Mouse (Mus musculus): ENCODE results near the gene Syne3. TPM values are rescaled to one million over a fixed set of nuclear protein-coding genes. Genes with fewer than 3 reads are reported as not detected.
A peak's percentile ranks its signal among the peaks of the same experiment; 100 is the strongest.

The Syne3 gene
- polyA plus RNA-seq, 1 experiment from 2014 or later = 0.24 TPM

DNA sequence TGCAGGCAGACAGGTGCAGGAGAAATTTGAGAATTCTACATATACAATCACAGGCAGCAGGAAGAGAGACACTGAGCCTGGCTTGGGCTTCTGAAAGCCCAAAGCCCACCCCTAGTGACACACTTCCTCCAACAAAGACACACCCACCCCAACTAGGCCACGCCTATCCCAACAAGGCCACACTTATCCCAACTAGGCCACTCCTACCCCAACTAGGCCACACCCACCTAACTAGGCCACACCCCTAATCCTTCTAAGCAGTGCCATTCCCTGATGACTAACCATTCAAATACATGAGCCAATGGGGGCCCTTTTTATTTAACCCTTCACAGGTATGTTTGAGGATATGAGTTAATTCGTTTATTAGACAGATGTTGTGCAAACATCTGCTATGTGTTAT lies 102.5 kb downstream of the Syne3 start:
- Histone ChIP-seq H3K27me3 (replicated peaks; ENCODE audit: low read depth, poor library complexity, severe bottlenecking) (peaks cover 37% of the 10 kb centered on the region), H3K27ac (replicated peaks) (peak overlapping the region; percentile 80), H3K4me3 (no peak overlapping the region), H3K36me3 (replicated peaks) (no peaks in the 10 kb centered on the region), H3K9me3 (peaks cover 4% of the 10 kb centered on the region; the same call in 1 of the 2 replicates), H3K4me1 (peaks cover 52% of the 10 kb centered on the region)
- peak; percentile 35 for DNase-seq (ENCODE audit: low spot score)
- WGBS = 83% methylated on average over 2 of the region's 2 CpGs

DNA sequence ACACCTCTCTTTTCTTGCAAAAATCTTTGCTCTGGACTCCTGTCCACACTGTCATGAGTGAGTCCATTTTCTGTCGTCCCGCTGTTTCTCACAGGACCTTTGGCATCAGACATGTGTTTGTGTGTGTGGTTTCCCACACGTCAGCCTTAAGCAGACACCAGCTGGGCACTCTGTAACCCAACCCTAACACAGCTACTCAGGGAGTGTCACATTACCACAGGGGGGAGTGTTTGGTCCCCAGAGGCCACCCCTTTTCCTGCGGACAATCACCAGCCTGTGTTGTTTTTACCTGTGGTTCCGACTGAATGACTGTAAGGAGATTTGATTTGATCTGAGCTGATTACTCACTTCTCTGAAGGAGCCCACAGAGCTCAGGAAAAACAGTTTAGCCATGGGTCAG lies 105.5 kb downstream of the Syne3 start:
- no peak overlapping the region for H3K4me3 ChIP-seq
- H3K27ac ChIP-seq (replicated peaks) = peak overlapping the region; percentile 65; the same call in 1 of the 2 replicates
- H3K4me1 ChIP-seq = peaks cover 64% of the 10 kb centered on the region
- peak; percentile 67 for DNase-seq (ENCODE audit: low spot score)
- no peaks in the 10 kb centered on the region for H3K36me3 ChIP-seq (replicated peaks)
- H3K27me3 ChIP-seq (replicated peaks; ENCODE audit: low read depth, poor library complexity, severe bottlenecking) = peaks cover 31% of the 10 kb centered on the region
- WGBS = 9% methylated on average over 5 of the region's 5 CpGs
- peaks cover 4% of the 10 kb centered on the region; the same call in 1 of the 2 replicates for H3K9me3 ChIP-seq

- Histone ChIP-seq H3K4me1 (peaks cover 53% of the 10 kb centered on the region), H3K9me3 (peaks cover 4% of the 10 kb centered on the region; the same call in 1 of the 2 replicates), H3K27ac (replicated peaks) (no peak overlapping the region), H3K36me3 (replicated peaks) (no peaks in the 10 kb centered on the region), H3K4me3 (no peak overlapping the region), H3K27me3 (replicated peaks; ENCODE audit: low read depth, poor library complexity, severe bottlenecking) (peaks cover 36% of the 10 kb centered on the region)
- no peak for DNase-seq (ENCODE audit: low spot score)
- WGBS = 86% methylated on average over 13 of the region's 13 CpGs
Observed at GRCm38 (mm10) chr12:104902392-104903053, 107.1 kb downstream of the Syne3 start.

DNA sequence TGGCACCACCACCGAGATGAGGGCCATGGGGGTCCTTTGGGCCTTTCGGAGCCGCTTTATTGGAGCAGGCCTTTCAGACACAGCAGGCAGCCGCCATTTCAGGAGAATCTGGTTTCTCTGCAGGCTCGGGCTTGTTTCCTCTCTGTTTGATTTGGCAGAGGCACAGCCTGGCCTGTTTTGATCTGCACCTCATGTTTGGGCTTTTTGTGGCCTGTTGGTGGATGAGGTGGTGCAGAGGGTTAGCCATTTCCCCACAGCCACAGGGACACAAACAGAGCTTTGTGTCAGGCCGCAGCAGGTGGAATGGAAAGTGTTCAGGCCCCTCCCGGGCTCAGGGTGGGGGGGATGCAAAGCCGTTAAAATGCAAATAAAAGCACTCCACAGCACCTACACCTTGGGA lies 108.3 kb downstream of the Syne3 start:
- Histone ChIP-seq H3K4me1 (peaks cover 63% of the 10 kb centered on the region), H3K27ac (replicated peaks) (peak overlapping the region; percentile 49)
- WGBS = 41% methylated on average over 8 of the region's 8 CpGs

GRCm38 (mm10) chr12:104899835-104900234 lies 109.8 kb downstream of the Syne3 start:
- H3K9me3 ChIP-seq = no peaks in the 10 kb centered on the region
- peaks cover 61% of the 10 kb centered on the region for H3K4me1 ChIP-seq
- H3K4me3 ChIP-seq = no peak overlapping the region
- H3K36me3 ChIP-seq (replicated peaks) = no peaks in the 10 kb centered on the region
- DNase-seq (ENCODE audit: low spot score) = no peak
- peaks cover 19% of the 10 kb centered on the region for H3K27me3 ChIP-seq (replicated peaks; ENCODE audit: low read depth, poor library complexity, severe bottlenecking)
- 84% methylated on average over 3 of the region's 3 CpGs for WGBS
- H3K27ac ChIP-seq (replicated peaks) = peak overlapping the region; percentile 51; the same call in 1 of the 2 replicates

More for the DNA sequence above, 108.3 kb downstream of the Syne3 start:
- Histone ChIP-seq H3K27me3 (replicated peaks; ENCODE audit: low read depth, poor library complexity, severe bottlenecking) (peaks cover 34% of the 10 kb centered on the region), H3K9me3 (no peaks in the 10 kb centered on the region), H3K4me3 (no peak overlapping the region), H3K36me3 (replicated peaks) (no peaks in the 10 kb centered on the region)
- DNase-seq (ENCODE audit: low spot score) = no peak

DNA sequence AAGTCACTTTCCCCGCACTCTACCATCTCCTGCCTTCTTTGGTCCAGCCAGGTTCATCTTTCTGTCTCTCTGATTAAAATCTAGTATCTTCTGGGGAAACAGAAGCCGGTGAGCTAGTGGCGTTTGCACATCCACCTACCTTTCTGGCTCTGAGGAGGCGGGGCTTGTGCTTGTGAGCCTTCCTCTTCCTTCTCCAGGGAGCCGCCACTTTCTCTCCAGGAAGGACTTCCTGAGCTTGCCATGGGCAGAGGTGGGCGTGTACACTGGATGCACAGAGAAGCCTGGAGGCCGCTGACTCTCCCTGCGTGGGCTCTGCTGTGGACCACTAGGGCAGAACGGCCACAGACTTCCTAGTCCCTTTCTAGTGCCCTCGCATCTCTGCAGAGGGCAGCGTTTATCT lies 110.4 kb downstream of the Syne3 start:
- Histone ChIP-seq H3K36me3 (replicated peaks) (no peaks in the 10 kb centered on the region), H3K27ac (replicated peaks) (peak overlapping the region; percentile 51; the same call in 1 of the 2 replicates), H3K4me3 (no peak overlapping the region), H3K4me1 (peaks cover 54% of the 10 kb centered on the region), H3K9me3 (no peaks in the 10 kb centered on the region), H3K27me3 (replicated peaks; ENCODE audit: low read depth, poor library complexity, severe bottlenecking) (peaks cover 19% of the 10 kb centered on the region; the same call in 1 of the 2 replicates)
- 60% methylated on average over 11 of the region's 11 CpGs for WGBS
- no peak for DNase-seq (ENCODE audit: low spot score)

- Histone ChIP-seq H3K4me1 (peaks cover 53% of the 10 kb centered on the region), H3K27me3 (replicated peaks; ENCODE audit: low read depth, poor library complexity, severe bottlenecking) (peaks cover 16% of the 10 kb centered on the region; the same call in 1 of the 2 replicates), H3K4me3 (no peak overlapping the region), H3K27ac (replicated peaks) (no peak overlapping the region), H3K36me3 (replicated peaks) (no peaks in the 10 kb centered on the region), H3K9me3 (no peaks in the 10 kb centered on the region)
- DNase-seq (ENCODE audit: low spot score) = peak; percentile 27
- 76% methylated on average over 9 of the region's 9 CpGs for whole genome bisulfite sequencing
Observed at GRCm38 (mm10) chr12:104898718-104899117, 110.9 kb downstream of the Syne3 start.

- H3K27ac ChIP-seq (replicated peaks) = peak overlapping the region; percentile 79
- WGBS = 49% methylated on average over 8 of the region's 8 CpGs
- peaks cover 16% of the 10 kb centered on the region; the same call in 1 of the 2 replicates for H3K27me3 ChIP-seq (replicated peaks; ENCODE audit: low read depth, poor library complexity, severe bottlenecking)
- peaks cover 50% of the 10 kb centered on the region for H3K4me1 ChIP-seq
- H3K36me3 ChIP-seq (replicated peaks) = no peaks in the 10 kb centered on the region
- 0 out of 2 replicates have a peak, but pooled peaks cover 3% of the 10 kb centered on the region for H3K9me3 ChIP-seq
- peak; percentile 60 for DNase-seq (ENCODE audit: low spot score)
- no peak overlapping the region for H3K4me3 ChIP-seq
Observed at GRCm38 (mm10) chr12:104897051-104897618, 112.5 kb downstream of the Syne3 start.

- no peaks in the 10 kb centered on the region for H3K36me3 ChIP-seq (replicated peaks)
- H3K27ac ChIP-seq (replicated peaks) = peak overlapping the region; percentile 79
- 59% methylated on average over 16 of the region's 16 CpGs for WGBS
- 0 out of 2 replicates have a peak, but pooled peaks cover 3% of the 10 kb centered on the region for H3K9me3 ChIP-seq
- H3K4me1 ChIP-seq = peaks cover 48% of the 10 kb centered on the region
- H3K27me3 ChIP-seq (replicated peaks; ENCODE audit: low read depth, poor library complexity, severe bottlenecking) = peaks cover 15% of the 10 kb centered on the region; the same call in 1 of the 2 replicates
- DNase-seq (ENCODE audit: low spot score) = peak; percentile 44
- no peak overlapping the region for H3K4me3 ChIP-seq
Observed at GRCm38 (mm10) chr12:104896640-104897039, 113.0 kb downstream of the Syne3 start.

DNA sequence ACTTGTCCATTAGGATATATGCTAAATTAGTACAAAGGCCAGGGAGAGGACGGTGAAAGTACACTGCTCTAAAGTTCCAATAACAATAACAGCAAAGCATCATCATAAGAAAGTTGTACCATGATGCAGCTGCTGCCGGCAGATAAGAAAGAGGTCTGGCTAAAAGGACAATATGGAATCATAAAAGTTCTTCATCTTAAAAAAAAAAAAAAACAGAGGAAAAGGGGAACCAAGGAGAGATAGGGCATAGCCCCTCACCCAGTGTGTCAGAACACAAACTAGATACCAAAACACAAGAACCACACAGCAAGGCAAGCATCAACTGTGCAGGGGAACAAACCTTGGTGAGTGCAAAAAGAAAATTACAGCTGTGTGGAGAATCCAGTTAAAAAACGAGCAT lies 117.4 kb downstream of the Syne3 start:
- Histone ChIP-seq H3K27me3 (replicated peaks; ENCODE audit: low read depth, poor library complexity, severe bottlenecking) (no peaks in the 10 kb centered on the region), H3K27ac (replicated peaks) (no peak overlapping the region), H3K36me3 (replicated peaks) (no peaks in the 10 kb centered on the region), H3K4me3 (no peak overlapping the region), H3K9me3 (0 out of 2 replicates have a peak, but pooled peaks cover 3% of the 10 kb centered on the region), H3K4me1 (peaks cover 46% of the 10 kb centered on the region)
- DNase-seq (ENCODE audit: low spot score) = no peak
- 93% methylated on average over 3 of the region's 3 CpGs for WGBS

DNA sequence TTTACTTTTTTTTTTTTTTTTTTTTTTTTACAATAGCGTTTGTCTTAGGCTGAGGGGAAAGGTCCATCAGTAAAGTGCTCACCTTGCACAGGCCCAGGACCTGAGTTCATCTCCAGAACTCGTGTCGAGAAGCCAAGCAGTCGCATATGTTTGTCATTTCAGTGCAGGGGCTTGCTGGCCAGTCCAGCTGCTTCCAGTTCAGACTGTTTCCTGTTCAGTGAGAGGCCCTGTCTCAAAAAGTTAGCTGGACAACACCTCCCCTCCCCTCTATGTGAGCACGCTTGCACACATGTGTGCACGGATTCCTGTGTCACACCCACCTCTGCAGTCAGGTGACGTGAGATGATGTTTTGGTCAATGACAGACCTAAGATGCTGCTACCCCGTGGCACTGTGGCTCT lies 119.5 kb downstream of the Syne3 start:
- Histone ChIP-seq H3K36me3 (replicated peaks) (no peaks in the 10 kb centered on the region), H3K27ac (replicated peaks) (peak overlapping the region; percentile 41), H3K4me1 (peaks cover 34% of the 10 kb centered on the region), H3K9me3 (0 out of 2 replicates have a peak, but pooled peaks cover 3% of the 10 kb centered on the region), H3K4me3 (no peak overlapping the region), H3K27me3 (replicated peaks; ENCODE audit: low read depth, poor library complexity, severe bottlenecking) (no peaks in the 10 kb centered on the region)
- DNase-seq (ENCODE audit: low spot score) = peak; percentile 57
- 62% methylated on average over 8 of the region's 8 CpGs for WGBS

GRCm38 (mm10) chr12:104886104-104886503 lies 123.5 kb downstream of the Syne3 start:
- 0 out of 2 replicates have a peak, but pooled peaks cover 3% of the 10 kb centered on the region for H3K9me3 ChIP-seq
- no peak overlapping the region for H3K27ac ChIP-seq (replicated peaks)
- H3K27me3 ChIP-seq (replicated peaks; ENCODE audit: low read depth, poor library complexity, severe bottlenecking) = no peaks in the 10 kb centered on the region
- peaks cover 37% of the 10 kb centered on the region for H3K4me1 ChIP-seq
- H3K4me3 ChIP-seq = no peak overlapping the region
- 86% methylated on average over 7 of the region's 7 CpGs for WGBS
- no peaks in the 10 kb centered on the region for H3K36me3 ChIP-seq (replicated peaks)
- no peak for DNase-seq (ENCODE audit: low spot score)

GRCm38 (mm10) chr12:104882533-104882932 lies 127.1 kb downstream of the Syne3 start:
- Histone ChIP-seq H3K27me3 (replicated peaks; ENCODE audit: low read depth, poor library complexity, severe bottlenecking) (no peaks in the 10 kb centered on the region), H3K4me1 (peaks cover 37% of the 10 kb centered on the region), H3K36me3 (replicated peaks) (no peaks in the 10 kb centered on the region), H3K4me3 (no peak overlapping the region), H3K27ac (replicated peaks) (peak overlapping the region; percentile 10; the same call in 1 of the 2 replicates), H3K9me3 (0 out of 2 replicates have a peak, but pooled peaks cover 8% of the 10 kb centered on the region)
- 80% methylated on average over 5 of the region's 5 CpGs for WGBS
- no peak for DNase-seq (ENCODE audit: low spot score)
